Mouse (Mus musculus) kidney, adult 11 months (tissue): ENCODE results near the gene Nup153.

Experiments used
- DNase-seq: peaks from one replicate; pipeline ENCODE4 v3.0.0; 2022

Gene Nup153

DNA sequence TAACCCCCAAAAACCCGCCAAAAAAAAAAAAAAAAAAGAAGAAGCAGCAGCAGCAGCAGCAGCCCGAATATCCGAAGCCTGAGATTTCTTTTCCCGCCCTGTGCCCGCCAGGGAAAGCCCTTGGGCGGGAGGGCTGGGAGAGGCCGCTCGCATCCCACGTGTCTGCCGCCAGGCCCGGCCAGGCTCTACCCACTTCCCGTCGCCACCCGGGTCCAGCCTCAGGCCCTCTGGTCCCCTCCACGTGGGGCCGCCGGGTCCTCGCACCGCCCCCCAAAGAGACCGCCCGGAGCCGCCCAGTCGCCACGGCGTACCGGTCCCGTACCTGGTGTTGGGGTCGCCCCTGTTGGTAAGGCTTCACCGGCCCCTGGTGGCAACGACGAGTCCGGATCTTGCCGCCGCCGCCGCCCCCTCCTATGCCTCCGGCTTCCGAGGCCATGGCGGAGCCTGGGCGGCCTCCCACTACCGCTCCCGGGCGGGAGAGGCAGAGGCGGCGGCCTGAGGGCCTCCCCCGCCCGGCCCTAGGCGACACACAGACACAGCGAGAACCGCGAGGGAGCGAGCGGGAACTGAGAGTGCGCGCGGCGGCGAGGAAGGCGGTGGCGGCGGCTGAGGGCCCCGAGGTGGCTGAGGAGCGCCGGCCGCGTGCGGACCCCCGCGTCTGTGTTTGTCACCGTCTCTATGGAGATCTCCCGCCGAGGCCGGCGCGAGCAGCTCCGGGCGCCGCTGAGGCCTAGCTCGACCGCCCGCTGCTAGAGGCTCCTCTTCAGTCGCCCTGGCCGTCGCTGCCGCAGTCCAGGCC lies 503 bp downstream of the Nup153 start:
- DNase-seq = peak; percentile 58

DNA sequence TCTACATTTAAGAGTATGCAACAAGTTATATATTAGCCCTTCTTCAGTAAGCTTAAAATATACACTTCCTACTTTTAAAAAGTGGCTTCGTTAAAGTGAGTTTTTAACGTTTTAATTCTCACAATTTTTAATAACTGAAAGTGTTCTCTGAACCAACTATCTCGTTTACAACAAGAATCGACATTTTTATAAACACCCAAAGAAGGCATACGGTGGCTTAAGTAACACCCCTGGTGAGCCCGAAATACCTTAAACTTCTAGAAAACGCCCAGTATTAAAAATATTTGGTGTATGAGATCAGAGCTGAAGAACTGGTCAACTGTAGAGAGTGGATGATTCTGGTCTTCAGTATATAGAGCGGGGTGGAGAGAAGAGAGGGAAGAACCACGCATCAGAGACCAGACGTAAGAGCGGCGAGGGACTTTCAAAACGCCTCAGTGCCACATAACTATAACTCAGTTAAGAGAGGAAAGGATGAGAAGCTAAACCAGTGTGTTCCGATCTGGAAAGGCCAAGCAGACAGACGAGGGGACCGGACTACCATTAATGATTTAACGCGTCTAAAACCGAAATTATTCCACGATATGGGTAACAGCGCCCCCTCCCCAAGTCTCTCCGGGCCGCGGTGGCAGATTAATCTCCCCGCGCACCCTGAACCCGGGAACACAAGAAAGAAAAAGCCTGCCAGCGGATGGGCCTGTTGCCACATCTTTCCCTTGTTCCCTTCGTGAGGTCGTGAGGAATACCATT lies 1.3 kb downstream of the Nup153 start:
- no peak for DNase-seq

DNA sequence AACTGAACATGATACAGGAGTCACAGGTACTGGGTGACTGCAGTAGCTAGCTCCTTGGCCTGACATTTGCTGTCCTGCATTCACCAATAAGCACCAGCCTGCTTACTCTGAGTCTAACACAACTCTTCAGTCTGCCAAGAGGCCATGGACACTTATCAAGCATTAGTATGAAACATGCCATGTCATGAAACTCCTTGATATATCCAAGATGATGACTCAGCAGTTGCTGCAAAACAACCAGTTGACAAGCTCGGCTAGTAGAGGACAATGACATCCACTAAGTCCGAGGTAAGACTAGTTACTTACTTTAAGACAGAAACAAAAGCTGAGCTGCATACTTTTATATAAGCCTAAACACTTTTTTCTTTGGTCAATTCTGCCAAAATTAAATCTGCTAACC lies 2.5 kb downstream of the Nup153 start:
- DNase-seq = no peak

DNA sequence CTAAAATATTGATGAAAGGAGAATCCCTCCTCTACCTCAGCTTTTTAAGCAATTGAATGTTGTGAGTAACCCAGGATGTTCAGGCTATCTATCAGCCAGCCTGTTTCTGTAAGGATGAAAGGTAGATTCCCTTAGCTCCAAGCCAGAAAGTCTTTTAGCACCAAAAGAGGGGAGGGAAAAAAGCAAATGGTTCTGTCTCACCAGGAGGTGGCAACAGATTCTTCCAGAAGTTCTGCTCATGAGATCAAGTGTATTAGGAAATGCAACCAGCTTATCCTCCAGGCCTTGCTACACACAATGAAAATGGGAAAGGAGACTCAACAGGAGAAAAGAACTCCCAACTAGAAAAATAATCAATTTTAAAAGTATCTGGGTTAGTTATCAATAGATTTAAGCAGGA lies 3.4 kb downstream of the Nup153 start:
- DNase-seq = no peak

DNA sequence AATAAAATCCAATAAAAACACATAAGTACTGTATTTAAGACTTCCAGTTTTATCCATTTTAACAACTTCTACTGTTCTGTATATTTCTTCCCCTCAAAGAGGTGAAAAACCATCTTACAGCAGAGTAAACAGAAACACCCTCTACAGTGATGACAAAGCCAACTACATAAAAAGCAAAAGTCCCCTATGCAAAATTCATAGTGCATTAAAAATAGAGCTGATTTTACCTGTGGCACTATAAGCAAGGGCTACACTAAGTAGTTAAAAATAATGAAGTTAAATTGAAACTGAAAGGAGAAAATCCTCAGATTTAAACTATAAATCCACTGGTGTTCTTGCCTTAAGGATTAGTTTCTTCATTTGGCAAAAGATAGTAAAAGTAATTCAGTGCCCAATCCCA lies 6.7 kb downstream of the Nup153 start:
- no peak for DNase-seq

DNA sequence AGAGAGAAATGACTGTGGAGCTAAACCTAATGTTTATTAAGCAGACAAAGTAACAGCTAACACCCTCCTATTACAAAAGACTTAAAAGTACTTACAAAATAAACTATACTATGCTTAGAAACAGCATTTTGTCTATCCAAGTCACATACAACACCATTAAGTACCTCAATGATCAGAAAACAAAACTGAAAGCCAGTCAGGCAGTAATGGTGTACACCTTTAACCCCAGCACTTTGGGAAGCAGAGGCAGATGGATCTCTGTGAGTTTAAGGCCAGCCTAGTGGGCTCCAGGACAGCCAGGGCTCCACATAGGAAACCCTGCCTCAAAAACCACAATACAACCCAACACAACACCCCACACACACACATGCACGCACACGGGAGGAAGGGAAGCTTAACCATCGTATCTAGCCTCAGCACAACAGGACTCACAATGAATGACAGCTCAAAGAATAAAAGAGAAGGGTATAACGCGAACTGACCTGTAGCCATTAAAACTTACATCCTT lies 8.8 kb downstream of the Nup153 start:
- no peak for DNase-seq

DNA sequence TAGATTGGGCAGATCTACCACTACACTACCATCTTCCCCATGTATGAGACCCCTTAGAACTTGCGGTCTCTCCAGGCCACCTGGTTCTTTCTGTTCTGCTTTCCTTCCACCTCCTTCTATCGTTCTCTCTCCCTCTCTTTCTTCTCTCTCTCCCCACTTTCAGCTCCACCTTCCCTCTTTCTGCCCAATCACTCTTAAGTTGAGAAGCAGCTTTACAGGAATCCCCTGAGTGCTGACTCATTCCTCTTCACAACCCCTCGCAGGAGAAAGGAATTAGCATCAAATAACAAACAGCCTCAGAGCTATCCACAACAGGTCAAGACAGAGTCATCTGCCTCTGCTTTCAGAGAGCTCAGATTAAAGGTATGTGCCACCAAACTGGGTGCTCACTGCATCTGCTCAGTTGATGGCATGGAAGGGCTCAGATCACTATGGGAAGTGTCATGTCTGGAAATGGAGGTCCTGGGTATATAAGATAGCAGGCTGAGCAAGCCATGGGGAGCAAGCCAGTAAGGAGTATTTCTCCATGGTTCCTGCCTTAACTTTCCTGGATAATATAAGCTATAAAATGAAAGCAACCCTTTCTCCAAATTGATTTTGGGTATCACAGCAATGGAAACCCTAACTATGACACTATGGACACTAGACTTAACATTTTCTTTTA lies 11.6 kb downstream of the Nup153 start:
- no peak for DNase-seq

DNA sequence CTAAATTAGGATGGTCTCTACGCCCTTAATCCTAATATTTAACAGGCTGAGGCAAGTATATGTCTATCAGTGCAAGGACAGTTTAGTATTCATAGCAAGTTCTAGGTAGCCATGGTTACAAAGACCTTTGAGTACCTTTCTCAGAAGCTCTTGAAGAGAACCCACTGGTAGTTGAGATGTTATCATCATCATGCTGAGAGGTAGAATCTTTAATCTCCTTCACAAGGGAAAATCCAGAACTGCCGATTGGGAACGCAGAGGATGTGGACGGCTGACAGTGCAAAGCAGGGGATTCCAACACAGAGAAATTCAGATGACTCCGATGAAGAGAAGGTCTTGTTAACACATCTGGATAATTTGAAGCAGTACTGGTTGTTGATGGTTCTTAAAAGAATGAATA lies 14.3 kb downstream of the Nup153 start:
- DNase-seq = no peak

DNA sequence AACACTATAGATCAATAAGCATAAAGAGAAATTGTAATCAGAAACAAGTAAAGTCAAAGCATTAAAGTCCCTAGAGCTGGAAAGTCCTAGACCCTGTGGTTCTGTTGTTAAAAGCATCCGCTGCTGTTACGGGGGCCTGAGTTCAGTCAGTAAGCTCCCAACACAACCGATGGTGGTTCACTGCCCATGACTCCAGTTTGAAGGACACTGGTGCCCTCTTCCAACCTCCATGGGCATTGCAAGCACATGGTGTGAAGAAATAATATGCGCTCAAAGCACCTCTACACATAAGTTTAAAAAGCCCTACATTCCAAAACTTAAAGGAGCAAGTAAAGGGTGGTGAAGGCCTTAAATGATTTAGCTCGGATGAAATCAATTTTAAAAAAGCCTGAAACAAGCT lies 24.6 kb downstream of the Nup153 start:
- peak; percentile 20 for DNase-seq

DNA sequence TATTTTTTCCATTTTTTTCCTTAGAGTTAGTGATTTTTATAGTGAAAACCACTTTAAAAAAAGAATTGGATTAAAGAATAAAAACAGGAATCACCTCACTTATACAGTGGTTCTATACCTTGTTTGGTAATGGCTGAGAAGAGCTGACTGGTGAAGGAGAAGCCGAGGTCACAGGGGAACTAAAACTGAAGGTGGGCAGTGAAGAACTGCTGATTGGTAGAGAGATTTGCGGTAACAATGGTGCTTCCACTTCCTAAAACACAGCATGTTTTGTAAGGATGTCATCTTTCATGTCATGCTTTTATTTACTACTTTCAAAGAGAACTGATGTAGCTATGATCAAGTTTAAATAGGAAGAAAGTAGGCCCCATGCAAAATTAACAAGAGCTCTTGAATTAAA lies 26.3 kb downstream of the Nup153 start:
- DNase-seq = no peak

DNA sequence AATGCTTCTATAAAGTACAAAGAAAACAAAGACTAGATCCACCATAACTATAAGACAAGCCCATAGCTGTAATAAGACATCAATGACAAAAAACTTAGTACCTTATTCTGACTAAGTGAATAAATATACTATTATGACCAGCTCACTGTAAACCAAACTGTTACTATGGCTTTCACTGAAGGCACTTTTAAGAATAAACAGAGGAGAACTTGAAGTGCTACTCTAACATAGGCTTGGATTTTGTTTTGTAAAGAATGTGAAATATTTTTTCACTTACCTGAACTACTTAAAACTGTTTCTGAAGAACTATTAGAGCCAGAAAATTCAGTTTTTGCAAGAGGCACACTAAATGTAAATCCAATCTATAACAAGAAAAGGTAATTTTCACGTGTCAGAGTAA lies 28.4 kb downstream of the Nup153 start:
- no peak for DNase-seq

DNA sequence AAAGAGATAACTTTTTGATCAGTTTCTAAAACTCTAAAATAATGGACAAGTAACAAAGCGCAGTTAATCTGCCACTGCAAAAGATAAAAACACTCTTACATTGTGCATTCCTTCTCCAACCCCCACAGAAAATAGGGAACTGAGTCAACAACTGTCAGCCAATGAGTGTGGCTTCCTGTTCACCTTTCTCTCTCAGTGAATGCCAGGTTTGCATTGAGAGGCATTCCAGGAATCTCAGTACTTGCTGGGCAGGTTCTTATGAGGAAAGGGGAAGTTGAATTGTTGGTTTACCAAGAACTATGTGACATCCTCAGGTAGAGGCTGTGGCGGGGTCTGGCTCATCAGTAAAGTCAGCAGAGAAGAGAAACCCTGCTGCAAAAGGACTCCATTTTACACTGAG lies 31.0 kb downstream of the Nup153 start:
- DNase-seq = no peak

DNA sequence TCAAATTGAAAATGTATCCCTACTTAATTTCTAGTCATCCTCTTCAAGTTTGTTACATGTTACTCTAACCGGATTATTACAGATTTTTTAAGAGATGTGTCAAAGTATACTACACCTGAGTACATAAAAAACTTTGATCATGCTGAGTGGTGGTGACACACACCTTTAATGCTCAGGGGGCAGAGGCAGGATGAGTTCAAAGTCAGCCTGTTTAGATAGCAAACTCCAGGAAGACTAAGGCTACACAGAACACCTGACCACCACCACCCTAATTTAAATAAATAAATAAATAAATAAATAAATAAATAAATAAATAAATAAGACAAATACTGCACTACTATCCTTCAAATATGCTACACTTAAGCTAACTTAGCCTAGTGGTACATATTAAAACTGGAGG lies 31.8 kb downstream of the Nup153 start:
- no peak for DNase-seq

DNA sequence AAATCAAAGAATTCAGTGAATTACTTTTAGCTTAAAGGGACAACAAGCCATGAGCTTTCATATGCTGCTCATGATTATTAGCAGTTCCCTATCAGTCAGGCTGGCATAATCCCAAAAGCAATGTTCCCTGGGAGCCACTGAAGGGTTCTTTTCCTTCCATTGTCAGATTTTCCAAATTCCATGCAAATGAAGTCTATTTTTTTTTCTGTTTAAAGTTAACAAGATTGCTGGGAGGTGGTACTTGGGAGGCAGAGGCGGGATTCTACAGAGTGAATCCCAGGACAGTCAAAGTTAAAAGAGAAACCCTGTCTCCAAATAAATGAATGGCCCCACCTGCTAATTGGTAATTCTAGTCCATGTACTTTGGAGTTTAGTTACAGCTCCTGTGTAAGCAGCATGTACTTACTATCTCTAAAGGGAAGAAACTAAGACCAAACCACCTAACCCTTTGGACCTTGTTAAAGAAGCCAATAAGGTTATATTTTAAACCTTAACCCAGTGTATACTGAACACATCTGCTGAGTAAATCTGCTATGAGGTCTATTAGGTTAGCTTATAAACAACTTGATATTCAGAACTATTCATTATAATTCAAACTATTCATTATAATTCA lies 32.3 kb downstream of the Nup153 start:
- DNase-seq = peak; percentile 57

DNA sequence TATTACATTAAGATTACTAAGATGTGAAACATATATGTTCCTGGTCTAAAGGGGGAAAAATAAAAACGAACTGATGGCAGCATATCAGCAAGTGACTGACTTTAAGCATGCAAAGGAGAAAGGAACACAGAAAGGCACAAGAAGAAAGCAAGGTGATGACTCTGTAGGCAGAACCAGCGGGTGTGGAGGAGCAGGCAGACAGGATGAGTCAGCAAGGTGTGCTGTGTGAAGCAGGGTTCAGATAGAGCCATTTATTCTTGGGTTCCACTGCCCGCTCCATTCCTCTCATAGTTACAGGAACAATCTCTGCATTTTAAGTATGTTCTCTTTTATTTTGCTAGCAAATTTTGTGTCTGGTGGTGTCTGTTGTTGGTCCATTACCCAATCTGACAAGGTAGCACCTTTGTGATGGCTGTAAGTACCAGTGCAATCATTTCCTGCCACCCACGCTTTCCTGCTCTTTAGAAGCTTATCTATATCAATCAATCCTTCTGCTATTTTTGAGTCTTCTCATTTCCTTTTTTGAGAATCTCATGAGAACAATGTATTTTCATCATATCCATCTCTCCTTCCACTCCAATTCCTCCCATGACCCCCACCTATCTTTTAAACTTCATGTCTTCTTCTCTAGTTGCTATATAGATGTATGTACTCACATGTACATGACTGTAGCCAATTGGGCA lies 37.0 kb downstream of the Nup153 start:
- DNase-seq = no peak

DNA sequence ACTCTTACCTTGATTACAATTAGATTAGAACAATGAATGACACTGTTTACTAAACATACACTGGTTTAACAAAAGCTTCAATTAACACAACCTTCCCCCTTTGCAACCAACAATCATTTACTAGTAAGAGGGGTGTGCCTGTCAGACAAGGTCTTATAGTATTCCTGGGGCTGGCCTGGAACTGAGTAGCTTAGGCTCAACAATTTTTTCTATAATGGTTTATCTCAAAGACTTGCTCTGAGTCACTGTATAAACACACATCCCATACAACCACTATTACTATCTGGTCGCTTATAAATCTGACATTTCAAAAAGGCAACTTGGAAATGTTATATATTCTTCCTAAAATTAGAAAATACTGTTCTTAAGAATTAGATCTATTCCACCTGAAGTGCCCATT lies 44.4 kb downstream of the Nup153 start:
- DNase-seq = no peak

DNA sequence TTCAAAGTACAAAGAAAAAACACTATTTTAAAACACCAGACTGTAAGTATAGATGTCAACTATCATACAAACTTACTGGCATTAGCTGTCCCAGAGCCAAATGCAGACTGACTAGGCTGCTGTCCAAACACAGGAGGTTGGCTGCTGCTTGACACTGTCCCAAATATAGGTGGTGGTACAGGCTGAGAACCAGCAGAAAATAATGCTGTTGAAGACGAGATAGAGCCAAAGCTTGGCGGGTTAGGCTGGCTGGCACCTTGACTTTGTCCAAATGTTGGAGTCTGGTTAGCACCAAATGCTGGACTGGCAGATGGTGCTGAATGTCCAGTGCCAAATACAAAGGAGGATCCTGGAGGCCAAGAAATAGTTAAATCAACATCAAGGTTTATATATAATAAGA lies 44.8 kb downstream of the Nup153 start:
- no peak for DNase-seq

DNA sequence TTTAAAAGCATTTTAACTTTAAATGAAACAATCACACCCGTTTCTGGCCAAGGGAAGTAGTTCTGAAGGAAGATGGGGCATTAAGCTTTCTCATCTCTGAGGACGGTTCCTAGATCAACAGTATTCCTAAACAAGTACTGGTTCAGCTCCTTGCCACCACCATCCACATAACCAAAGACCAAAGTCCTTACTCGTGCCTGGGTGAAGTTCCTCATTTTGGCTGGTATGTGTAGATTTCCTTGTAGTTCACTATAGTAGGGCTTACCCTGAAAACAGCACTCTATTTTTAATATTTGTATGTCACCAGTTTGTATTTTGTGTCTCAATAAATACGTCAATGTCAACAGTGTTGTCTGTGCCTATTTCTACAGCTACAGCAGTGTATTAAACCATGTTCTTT lies 50.0 kb downstream of the Nup153 start:
- no peak for DNase-seq

DNA sequence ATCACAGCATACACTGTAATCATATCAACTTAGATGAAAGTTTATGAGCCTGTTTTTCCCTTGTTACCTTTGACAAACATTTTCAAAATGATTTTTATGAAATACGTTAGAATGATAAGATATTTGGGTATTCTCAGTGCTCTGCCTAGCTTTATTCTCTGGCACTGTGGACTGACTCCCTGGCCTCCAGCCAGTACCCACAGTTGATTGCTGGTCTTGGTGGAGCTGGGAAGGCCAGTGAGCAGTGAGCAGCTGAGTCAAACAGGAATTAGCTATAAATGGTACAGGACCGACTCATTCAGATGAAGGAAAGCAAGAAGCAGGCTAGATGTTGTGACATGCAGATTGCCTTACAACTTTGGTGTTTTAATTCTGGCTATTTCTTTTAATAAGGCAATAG lies 53.1 kb downstream of the Nup153 start:
- no peak for DNase-seq

DNA sequence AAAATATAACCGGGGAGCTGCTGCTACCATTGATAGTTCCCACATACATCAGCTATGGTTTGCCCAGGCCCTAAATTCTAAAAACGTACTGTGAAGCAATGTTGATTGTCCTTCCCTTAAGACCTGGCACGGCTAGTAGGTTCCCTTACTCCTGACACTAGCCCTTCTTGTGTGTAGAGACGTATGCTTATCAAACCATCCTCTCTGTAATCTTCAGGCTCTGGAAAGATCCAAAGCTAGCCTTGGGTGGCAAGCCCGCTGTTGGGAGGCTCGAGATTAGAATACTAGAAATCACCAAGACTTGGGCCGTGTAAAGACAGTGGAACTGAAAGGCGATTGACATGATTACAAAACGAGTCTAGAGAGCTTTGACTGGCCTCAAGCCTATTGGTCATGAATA lies 57.2 kb downstream of the Nup153 start:
- DNase-seq = no peak

DNA sequence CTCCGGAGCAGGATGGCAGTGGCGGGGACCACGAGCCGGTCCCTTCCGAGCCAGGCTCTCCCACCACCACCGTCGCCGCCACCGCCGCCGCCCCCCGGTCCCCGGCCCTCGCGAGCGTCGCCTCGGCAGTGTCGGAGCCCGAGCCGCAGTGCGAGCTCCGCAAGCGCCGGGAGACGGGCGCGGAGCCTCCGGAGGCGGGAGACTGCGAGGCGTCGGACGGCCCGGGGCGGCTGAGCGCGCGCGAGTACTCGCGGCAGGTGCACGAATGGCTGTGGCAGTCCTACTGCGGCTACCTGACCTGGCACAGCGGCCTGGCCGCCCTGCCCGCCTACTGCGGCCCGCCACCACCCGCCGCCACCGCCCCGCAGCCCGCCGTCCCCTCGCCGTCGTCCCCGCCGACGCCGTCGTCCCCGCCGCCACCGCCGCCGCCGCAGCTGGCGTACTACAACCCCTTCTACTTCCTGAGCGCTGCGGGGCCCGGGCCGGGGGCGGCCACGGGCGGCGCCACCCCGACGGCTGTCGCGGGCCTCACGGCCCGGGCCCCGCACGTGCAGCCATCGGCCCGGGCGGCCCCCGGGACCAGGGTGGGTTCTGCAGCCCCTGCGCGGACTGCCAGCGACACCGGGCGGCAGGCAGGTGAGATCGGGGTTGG lies 58.0 kb downstream of the Nup153 start:
- DNase-seq = peak; percentile 11

DNA sequence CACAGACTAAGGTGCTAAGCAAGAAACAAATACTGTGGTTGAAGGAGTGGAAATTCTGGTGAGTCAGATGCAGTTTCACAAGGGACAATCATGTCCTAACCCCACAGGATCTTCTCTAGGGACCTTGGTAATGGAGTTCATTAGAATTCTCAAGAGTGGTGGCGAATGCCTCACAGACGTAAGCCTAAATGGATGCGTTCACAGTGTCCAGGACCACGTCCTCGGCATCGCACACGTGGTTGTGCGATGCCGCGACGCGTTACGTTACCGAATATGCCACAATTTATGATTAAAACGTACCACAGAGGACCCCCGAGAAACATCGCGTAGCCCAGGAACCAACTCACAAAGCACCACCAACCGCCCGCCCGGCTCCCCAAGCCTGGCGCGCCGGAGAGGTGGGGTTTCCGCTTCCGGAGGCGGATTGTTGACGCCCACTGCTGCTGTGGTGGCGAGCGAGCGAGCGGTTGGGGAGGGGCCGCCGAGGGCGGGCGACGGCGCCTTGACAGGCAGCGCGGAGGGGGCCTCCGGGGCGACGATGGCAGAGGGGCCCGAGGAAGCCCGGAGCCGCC lies 58.6 kb downstream of the Nup153 start, which contains the start of gene Fam8a1:
Fam8a1 (plus strand) TSS at position 475 of the 572 bp plus-strand sequence.
- peak; percentile 83 for DNase-seq
